ENCODE assay signal across 14 mouse cellular contexts in the genomic region with DNA sequence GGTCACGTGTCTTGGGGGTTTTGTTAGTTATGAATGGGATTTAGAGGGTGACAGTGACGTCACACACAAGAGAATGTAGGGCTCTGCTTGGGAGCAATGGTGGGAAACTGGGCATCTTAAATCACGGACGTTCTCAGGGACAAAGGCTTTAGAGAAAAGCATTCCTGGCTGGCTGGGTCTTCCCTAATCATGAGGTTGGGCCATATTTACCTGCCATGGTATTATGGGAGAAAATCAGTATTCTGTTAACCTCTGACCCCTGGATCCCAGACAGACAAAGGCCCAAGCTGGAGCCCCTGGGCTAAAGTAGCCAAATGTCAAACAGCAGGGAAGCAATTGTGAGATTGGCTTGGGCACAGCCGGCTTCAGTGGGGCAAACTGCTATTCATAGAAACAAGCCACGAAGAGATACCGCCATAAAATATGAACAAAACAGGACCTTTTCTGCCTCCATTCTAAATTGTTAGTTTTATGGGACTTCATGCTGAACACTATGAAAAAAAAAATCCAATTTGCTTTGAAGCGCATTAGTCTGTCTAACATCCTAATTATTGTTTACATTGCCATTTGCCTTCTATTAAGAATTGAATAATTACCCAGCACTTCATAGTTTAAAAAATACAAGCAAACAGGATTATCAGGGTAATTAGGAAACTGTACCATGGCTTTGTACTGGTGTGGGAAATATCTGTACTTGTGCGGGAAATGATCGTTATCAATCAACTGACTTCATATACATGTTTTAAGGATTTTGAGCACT. TPM values are rescaled to one million over a fixed set of nuclear protein-coding genes. Genes with fewer than 3 reads are reported as not detected.
DNase-seq lines count a peak whose midpoint lies in the region; ATAC-seq lines count a peak whose summit lies in the region.
"Had no signal": no experiment of that assay in that cellular context is flagged by ENCODE, and none has a peak within 500 bp of the region (broad histone marks: within the 10 kb centered on the region; RNA-seq: fewer than 3 reads in every experiment).

No protein-coding gene starts in this region.

- no peaks in the 10 kb centered on the region for H3K27me3 ChIP-seq in embryonic facial prominence, embryonic 13.5 days
- no peaks in the 10 kb centered on the region for H3K27me3 ChIP-seq in hindbrain, embryonic 12.5 days
- H3K27me3 ChIP-seq in midbrain, embryonic 16.5 days (ENCODE audit: control insufficient read depth, insufficient read depth, low read depth, low read length) = no peaks in the 10 kb centered on the region
- H3K27me3 ChIP-seq: liver, embryonic 13.5 days had no signal

- H3K9me3 ChIP-seq in embryonic facial prominence, embryonic 13.5 days = no peaks in the 10 kb centered on the region
- H3K9me3 ChIP-seq in hindbrain, embryonic 12.5 days (replicated peaks) = no peaks in the 10 kb centered on the region
- H3K9me3 ChIP-seq in midbrain, embryonic 16.5 days (replicated peaks; ENCODE audit: control insufficient read depth, low read length, poor library complexity, severe bottlenecking) = no peaks in the 10 kb centered on the region
- H3K9me3 ChIP-seq: liver, embryonic 13.5 days had no signal

- H3K4me1 ChIP-seq in embryonic facial prominence, embryonic 13.5 days = peaks cover 68% of the 10 kb centered on the region
- peaks cover 60% of the 10 kb centered on the region for H3K4me1 ChIP-seq in hindbrain, embryonic 12.5 days
- H3K4me1 ChIP-seq in midbrain, embryonic 16.5 days (ENCODE audit: control insufficient read depth, insufficient read depth, low read length) = peaks cover 37% of the 10 kb centered on the region

- H3K36me3 ChIP-seq in embryonic facial prominence, embryonic 13.5 days = peaks cover 9% of the 10 kb centered on the region
- no peaks in the 10 kb centered on the region for H3K36me3 ChIP-seq in hindbrain, embryonic 12.5 days
- H3K36me3 ChIP-seq in midbrain, embryonic 16.5 days (ENCODE audit: control insufficient read depth, insufficient read depth, low read length) = no peaks in the 10 kb centered on the region
- H3K36me3 ChIP-seq: liver, embryonic 13.5 days had no signal

- no peak for ATAC-seq in embryonic facial prominence, embryonic 13.5 days (ENCODE audit: insufficient number of reproducible peaks, insufficient read depth, low FRiP score, low TSS enrichment, low read depth)
- ATAC-seq in hindbrain, embryonic 12.5 days (ENCODE audit: low FRiP score) = no peak
- no peak for ATAC-seq in midbrain, embryonic 16.5 days
- ATAC-seq: intestine, postnatal 0 days had no signal

- H3K4me2 ChIP-seq in embryonic facial prominence, embryonic 13.5 days = peak overlapping the region; percentile 43
- peak overlapping the region; percentile 31 for H3K4me2 ChIP-seq in hindbrain, embryonic 12.5 days (replicated peaks)
- 0 out of 2 replicates have a peak overlapping the region, but pooled peaks have one; percentile 1 for H3K4me2 ChIP-seq in midbrain, embryonic 16.5 days (ENCODE audit: low read length)
- H3K4me2 ChIP-seq: liver, embryonic 13.5 days had no signal

- H3K9ac ChIP-seq in embryonic facial prominence, embryonic 13.5 days = no peak overlapping the region
- H3K9ac ChIP-seq in hindbrain, embryonic 12.5 days = no peak overlapping the region
- H3K9ac ChIP-seq in midbrain, embryonic 16.5 days (ENCODE audit: low read depth, low read length) = no peak overlapping the region
- H3K9ac ChIP-seq: liver, embryonic 13.5 days had no signal

- 30% methylated on average over 10 of the region's 10 CpGs for WGBS in embryonic facial prominence, embryonic 13.5 days
- 22% methylated on average over 10 of the region's 10 CpGs for WGBS in hindbrain, embryonic 12.5 days
- 19% methylated on average over 10 of the region's 10 CpGs for WGBS in midbrain, embryonic 16.5 days

- peak; percentile 38 to 40 for DNase-seq in cerebellum, postnatal 10 days
- DNase-seq in cerebellum, postnatal 36 days = no peak
- DNase-seq in right cerebral cortex, postnatal 36 days (ENCODE audit: low spot score in 2 of 2) = no peak
- no peak for DNase-seq in lung, postnatal 10 days
- DNase-seq in c-Kit-positive CD71-positive TER-119-positive erythroid progenitor cells, embryonic 14.5 days (ENCODE audit: low spot score) = no peak
- DNase-seq: adrenal gland, postnatal 10 days; kidney, postnatal 4 days; liver, embryonic 13.5 days; lung, postnatal 14 days had no signal

- no peak overlapping the region for H3K4me3 ChIP-seq in embryonic facial prominence, embryonic 13.5 days
- H3K4me3 ChIP-seq in hindbrain, embryonic 12.5 days = no peak overlapping the region
- no peak overlapping the region for H3K4me3 ChIP-seq in midbrain, embryonic 16.5 days (ENCODE audit: low read depth, low read length)
- H3K4me3 ChIP-seq: left cerebral cortex, adult 2 months; liver, embryonic 13.5 days had no signal

- no peak overlapping the region for H3K27ac ChIP-seq in embryonic facial prominence, embryonic 13.5 days
- H3K27ac ChIP-seq in hindbrain, embryonic 12.5 days = peak overlapping the region; percentile 82
- H3K27ac ChIP-seq in midbrain, embryonic 16.5 days (ENCODE audit: low read length) = no peak overlapping the region
- H3K27ac ChIP-seq: left cerebral cortex, adult 2 months; liver, embryonic 13.5 days had no signal

RNA-seq across cellular contexts. Expression of gene Epha4, which starts 19.7 kb away (rescaled TPM):
- 65.9 and 70.7 TPM in 2 replicates for polyA plus RNA-seq in embryonic facial prominence, embryonic 13.5 days (2015; fragmentation: Nextera tagmentation; extraction: Ambion mirVana)
- polyA plus RNA-seq in hindbrain, embryonic 12.5 days (2016; fragmentation: Nextera tagmentation; extraction: Ambion mirVana) = 34.5 and 37.0 TPM in 2 replicates
- polyA plus RNA-seq in midbrain, embryonic 16.5 days (2015; fragmentation: Nextera tagmentation; extraction: Ambion mirVana) = 30.4 and 36.8 TPM in 2 replicates

Comparison
In these comparisons a context has a peak if more than half of its experiments do, and no peak if none do; other contexts are left out.
1. DNase-seq: peak in cerebellum, postnatal 10 days (2 of 2); none in cerebellum, postnatal 36 days (0 of 2), right cerebral cortex, postnatal 36 days (0 of 2), lung, postnatal 10 days (single experiment) and c-Kit-positive CD71-positive TER-119-positive erythroid progenitor cells, embryonic 14.5 days (single experiment).
2. Peak in every context shown above with its lines, with median percentiles within 50 percentile points of each other: H3K4me2 ChIP-seq.